Mouse (Mus musculus): ENCODE results near the gene Gtpbp1. TPM values are rescaled to one million over a fixed set of nuclear protein-coding genes. Genes with fewer than 3 reads are reported as not detected.

The Gtpbp1 gene
- 100 to 1,000 TPM; 123 to 142 TPM for total RNA-seq (2023)

GRCm38 (mm10) chr15:79690426-79691022 is at the start of gene Gtpbp1:
Gene Gtpbp1 (plus strand): TSS chr15:79690845.

DNA sequence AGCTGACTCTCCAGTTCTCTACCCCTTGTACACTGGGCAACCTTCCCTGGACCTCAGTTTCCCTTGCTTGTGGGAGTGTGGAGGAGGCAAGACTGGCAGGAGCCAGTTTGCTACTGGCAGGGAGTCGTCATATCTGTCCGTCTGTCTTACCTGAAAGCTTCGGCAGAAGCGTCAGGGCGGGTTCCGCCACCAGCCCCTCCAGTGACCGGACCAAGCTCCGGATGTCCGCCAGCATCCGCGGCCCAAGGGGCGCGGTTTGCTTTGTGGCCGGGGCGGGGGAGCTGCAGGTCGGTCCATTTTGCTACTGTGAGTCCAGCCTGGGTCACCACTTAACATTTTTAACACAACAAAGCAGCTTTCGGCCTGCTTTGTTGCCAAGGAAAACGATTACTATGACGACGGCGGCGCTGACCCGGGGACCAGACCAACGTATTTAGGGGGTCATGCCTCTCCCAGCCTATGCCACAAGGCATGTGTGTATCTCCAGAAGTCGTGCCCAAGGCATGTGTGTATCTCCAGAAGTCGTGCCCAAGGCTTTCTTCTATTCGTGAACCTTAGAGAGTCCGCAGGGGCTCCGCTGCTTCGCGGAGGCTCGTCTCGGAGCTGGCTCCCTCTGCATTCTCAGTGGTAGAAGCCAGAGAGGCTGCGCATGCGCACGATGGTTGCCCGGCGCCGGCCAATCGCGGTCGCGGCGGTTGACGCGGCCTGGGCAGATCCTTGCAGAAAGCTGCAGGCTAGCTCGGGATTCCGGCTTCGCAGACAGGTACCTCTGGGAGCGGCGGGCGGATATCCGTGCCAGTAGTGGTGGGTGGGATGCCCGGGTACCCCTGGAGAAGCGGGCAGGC is 31.9 kb upstream of the Gtpbp1 start, which contains the start of the genes Fam227a and Cby1:
Gene Fam227a, minus strand, starts transcription at position 426 of the 845 bp plus-strand sequence.
Gene Cby1, plus strand, starts transcription at position 669 of the 845 bp plus-strand sequence.

DNA sequence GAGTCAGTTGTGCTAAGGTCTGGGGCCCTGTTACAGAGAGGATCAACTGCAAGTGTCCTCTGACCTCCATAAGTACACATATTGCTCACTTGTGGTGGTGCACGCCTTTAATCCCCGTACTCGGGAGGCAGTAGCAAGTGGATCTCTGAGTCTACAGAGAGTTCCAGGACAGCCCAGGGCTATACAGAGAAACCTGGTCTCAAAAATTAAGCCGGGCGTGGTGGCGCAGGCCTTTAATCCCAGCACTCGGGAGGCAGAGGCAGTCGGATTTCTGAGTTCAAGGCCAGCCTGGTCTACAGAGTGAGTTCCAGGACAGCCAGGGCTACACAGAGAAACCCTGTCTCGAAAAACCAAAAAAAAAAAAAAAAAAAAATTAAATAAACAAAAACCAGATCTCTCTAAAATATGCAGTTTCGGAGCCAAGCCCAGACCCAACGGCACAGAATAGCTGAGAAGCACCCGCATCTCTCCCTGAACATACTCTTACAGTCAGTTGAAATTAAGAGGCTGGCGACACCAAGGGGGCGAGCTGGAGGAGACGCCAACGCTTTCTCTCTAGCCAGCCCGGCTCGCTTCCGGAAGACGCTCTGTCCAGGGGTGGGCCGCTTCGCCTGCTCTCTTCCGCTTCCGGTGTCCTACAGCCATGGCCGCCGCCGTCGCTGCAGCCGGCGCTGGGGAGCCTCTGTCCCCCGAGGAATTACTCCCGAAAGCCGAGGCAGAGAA is 20.2 kb upstream of the Gtpbp1 start, which contains the start of gene Tomm22:
Gene Tomm22, plus strand, starts transcription at position 613 of the 723 bp plus-strand sequence.

GRCm38 (mm10) chr15:79687646-79688267 is 2.9 kb upstream of the Gtpbp1 start, which contains the start of gene Josd1:
Gene Josd1 (minus strand): TSS chr15:79687919.

DNA sequence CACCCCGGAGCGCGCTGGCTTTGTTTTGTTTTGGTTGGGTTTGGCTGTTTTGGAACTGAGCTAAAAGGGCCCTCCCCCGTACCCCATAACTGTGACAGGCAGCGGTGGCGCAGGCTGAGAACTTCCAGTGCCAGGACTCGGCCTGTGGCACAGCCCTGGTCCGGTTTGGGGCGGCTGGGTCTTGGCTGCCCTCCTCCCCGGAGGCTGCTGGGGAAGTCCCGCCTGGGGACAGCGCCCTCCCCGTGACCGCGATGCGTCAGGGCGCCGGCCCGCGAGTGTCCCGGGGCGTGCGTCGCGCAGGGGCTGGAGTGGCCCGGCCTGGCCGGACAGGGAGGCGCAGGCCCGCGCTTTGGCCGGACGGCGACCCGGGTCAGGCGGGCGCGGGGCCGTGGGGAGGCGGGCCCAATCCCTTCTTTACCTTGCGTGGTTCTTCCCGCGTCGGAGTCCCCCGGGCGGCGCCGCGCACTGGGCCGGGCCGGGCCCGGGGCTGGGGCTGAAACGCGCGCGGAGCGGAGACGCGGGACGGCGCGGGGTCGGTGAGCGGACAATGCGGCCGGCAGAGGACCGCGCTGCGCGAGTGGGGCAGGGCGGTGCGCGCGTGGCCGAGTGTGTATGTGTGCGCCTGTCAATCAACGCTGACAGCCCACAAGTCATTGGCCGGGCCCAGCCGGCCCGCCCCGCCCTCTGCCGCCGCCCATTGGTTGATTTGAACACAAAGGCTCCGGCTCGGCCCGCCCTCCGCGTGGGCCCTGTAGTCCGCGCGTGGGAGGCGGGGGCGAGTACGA is 51.5 kb downstream of the Gtpbp1 start, which contains the start of gene Sun2:
Gene Sun2, minus strand, starts transcription at position 616 of the 785 bp plus-strand sequence.

Other genes starting within 250 kb of the Gtpbp1 start
- 10 to 100 TPM; 39.9 to 43.8 TPM for gene Csnk1e, start 235.3 kb upstream of the Gtpbp1 start, total RNA-seq (2023)
- gene Kcnj4, start 185.6 kb upstream of the Gtpbp1 start, total RNA-seq (2023), result not detected
- not detected for gene Kdelr3, start 174.4 kb upstream of the Gtpbp1 start, total RNA-seq (2023)
- gene Ddx17, start 144.1 kb upstream of the Gtpbp1 start, total RNA-seq (2023), result 100 to 1,000 TPM; 307 to 331 TPM
- under 1 TPM in 1 of 2 experiments, not detected in 1; 0.50 TPM for gene Dmc1, start 85.7 kb upstream of the Gtpbp1 start, total RNA-seq (2023)
- 1 to 10 TPM in 1 of 2 experiments, under 1 TPM in 1; 0.39 to 1.4 TPM for gene Fam227a, start 31.9 kb upstream of the Gtpbp1 start, total RNA-seq (2023)
- gene Cby1, start 31.6 kb upstream of the Gtpbp1 start, total RNA-seq (2023), result 10 to 100 TPM in 1 of 2 experiments, 1 to 10 TPM in 1; 6.3 to 12.1 TPM
- 100 to 1,000 TPM; 121 to 125 TPM for gene Tomm22, start 20.0 kb upstream of the Gtpbp1 start, total RNA-seq (2023)
- 10 to 100 TPM; 21.7 to 22.4 TPM for gene Josd1, start 2.9 kb upstream of the Gtpbp1 start, total RNA-seq (2023)
- 100 to 1,000 TPM; 459 to 481 TPM for gene Sun2, start 51.7 kb downstream of the Gtpbp1 start, total RNA-seq (2023)
- 1 to 10 TPM; 4.9 to 5.0 TPM for gene Dnal4, start 87.0 kb downstream of the Gtpbp1 start, total RNA-seq (2023)
- under 1 TPM in 1 of 2 experiments, not detected in 1; 0.41 TPM for gene Nptxr, start 113.9 kb downstream of the Gtpbp1 start, total RNA-seq (2023)
- gene Npcd, start 143.4 kb downstream of the Gtpbp1 start, total RNA-seq (2023), result not detected
- gene Cbx6, start 143.8 kb downstream of the Gtpbp1 start, total RNA-seq (2023), result 10 to 100 TPM; 17.6 to 21.0 TPM
- 100 to 1,000 TPM; 123 to 145 TPM for gene Apobec3, start 200.8 kb downstream of the Gtpbp1 start, total RNA-seq (2023)

All from T-cell, adult 66 days (primary cell).